Mouse (Mus musculus) hindbrain, embryonic 16.5 days (tissue): ENCODE data around the gene Stk32c. TPM values are rescaled to one million over a fixed set of nuclear protein-coding genes. Genes with fewer than 3 reads are reported as not detected.

ENCODE experiments used
- ATAC-seq: fragments of 200-750 bp; cut with Nextera tagmentation; 2 replicates; pipeline ENCODE4 v1.8.0; 2017; ENCODE audit warnings: moderate TSS enrichment, moderate library complexity
- H3K27ac ChIP-seq: fragments of 300-500 bp; sonication (generic); 2 replicates; pipeline ENCODE4 v1.5.1; 2014; ENCODE audit warnings: low read depth, mild to moderate bottlenecking, control low read depth, low read length, moderate library complexity
- H3K27me3 ChIP-seq: fragments of 300-500 bp; sonication (generic); replicated peaks from 2 replicates; pipeline ENCODE4 v1.6.1; 2014; ENCODE audit warnings: low read length; ENCODE audit not compliant: control insufficient read depth, insufficient read depth
- H3K36me3 ChIP-seq: fragments of 300-500 bp; sonication (generic); 2 replicates; pipeline ENCODE4 v1.6.1; 2014; ENCODE audit warnings: mild to moderate bottlenecking, low read length, moderate library complexity, mixed read lengths; ENCODE audit not compliant: control insufficient read depth, insufficient read depth
- H3K4me1 ChIP-seq: fragments of 300-500 bp; sonication (generic); 2 replicates; pipeline ENCODE4 v1.6.1; 2014; ENCODE audit warnings: low read depth, low read length; ENCODE audit not compliant: control insufficient read depth, insufficient read depth
- H3K4me2 ChIP-seq: fragments of 300-500 bp; sonication (generic); 2 replicates; pipeline ENCODE4 v1.6.1; 2014; ENCODE audit warnings: mild to moderate bottlenecking, low read length, control low read depth, moderate library complexity
- H3K4me3 ChIP-seq: fragments of 300-500 bp; sonication (generic); 2 replicates; pipeline ENCODE4 v1.5.1; 2014; ENCODE audit warnings: mild to moderate bottlenecking, low read length, control low read depth, moderate library complexity
- H3K9ac ChIP-seq: fragments of 300-500 bp; sonication (generic); 2 replicates; pipeline ENCODE4 v1.6.1; 2014; ENCODE audit warnings: low read depth, mild to moderate bottlenecking, control low read depth, low read length, moderate library complexity
- H3K9me3 ChIP-seq: fragments of 300-500 bp; sonication (generic); 2 replicates; pipeline ENCODE4 v1.6.1; 2014; ENCODE audit warnings: mild to moderate bottlenecking, low read length, moderate library complexity; ENCODE audit not compliant: control insufficient read depth
- WGBS: fragments of 180-500 bp; shearing (Covaris S2); extraction: QIAGEN DNeasy Blood & Tissue Kit; methylation state at CpG from one replicate; pipeline ENCODE4 v1.1.7; 2014; 5-methylcytosine and 5-hydroxymethylcytosine counted together
- polyA plus RNA-seq: library from polyadenylated mRNA; unstranded; fragments of >200 nt; fragmentation: Nextera tagmentation; extraction: Ambion mirVana; gene quantifications from 2 replicates; pipeline ENCODE4 v1.2.1, GENCODE M21; 2015

Stk32c gene
- polyA plus RNA-seq, 1 experiment from 2014 or later, result 3.0 TPM

DNA sequence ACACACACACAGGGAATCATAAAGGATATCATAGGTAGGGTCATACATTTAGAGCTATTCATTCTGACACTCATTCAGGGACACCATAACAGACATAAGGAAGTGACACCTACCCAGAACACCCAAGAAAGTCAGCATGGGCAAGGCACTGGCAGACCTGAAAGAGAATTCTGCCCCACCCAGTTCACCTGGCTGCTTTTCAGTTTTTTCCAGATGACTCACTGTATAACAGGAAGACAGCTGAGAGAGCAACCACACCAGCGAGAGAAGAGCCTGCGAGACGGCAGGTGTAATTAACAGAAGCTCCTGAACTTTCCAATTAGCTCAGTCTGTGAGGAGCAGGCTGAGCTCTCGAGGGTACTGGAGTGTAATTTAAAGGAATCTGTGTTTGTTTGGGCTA lies 44.0 kb downstream of the Stk32c start:
- no peaks in the 10 kb centered on the region for H3K4me1 ChIP-seq
- H3K4me2 ChIP-seq, result no peak overlapping the region
- H3K36me3 ChIP-seq, result no peaks in the 10 kb centered on the region
- 75% methylated on average over 4 of the region's 4 CpGs for WGBS
- H3K27ac ChIP-seq, result no peak overlapping the region
- no peaks in the 10 kb centered on the region for H3K27me3 ChIP-seq
- no peak for ATAC-seq
- no peak overlapping the region for H3K4me3 ChIP-seq
- H3K9me3 ChIP-seq, result peaks cover 4% of the 10 kb centered on the region
- H3K9ac ChIP-seq, result no peak overlapping the region

- no peak for ATAC-seq
Measured at GRCm38 (mm10) chr7:139164410-139164809, 48.7 kb downstream of the Stk32c start.

GRCm38 (mm10) chr7:139158956-139159355 lies 54.2 kb downstream of the Stk32c start:
- Histone ChIP-seq H3K4me2 (no peak overlapping the region), H3K27ac (no peak overlapping the region), H3K9ac (no peak overlapping the region), H3K4me3 (no peak overlapping the region), H3K4me1 (peaks cover 17% of the 10 kb centered on the region), H3K27me3 (no peaks in the 10 kb centered on the region), H3K36me3 (no peaks in the 10 kb centered on the region), H3K9me3 (no peaks in the 10 kb centered on the region)
- WGBS, result 29% methylated on average over 5 of the region's 5 CpGs
- ATAC-seq, result peak; percentile 43; the same call in 1 of the 2 replicates

More at GRCm38 (mm10) chr7:139164410-139164809, 48.7 kb downstream of the Stk32c start:
- H3K27ac ChIP-seq, result no peak overlapping the region
- 93% methylated on average over 5 of the region's 5 CpGs for WGBS
- H3K27me3 ChIP-seq, result no peaks in the 10 kb centered on the region
- peaks cover 4% of the 10 kb centered on the region for H3K9me3 ChIP-seq
- H3K4me1 ChIP-seq, result peaks cover 2% of the 10 kb centered on the region
- no peak overlapping the region for H3K4me3 ChIP-seq
- no peak overlapping the region for H3K4me2 ChIP-seq
- H3K36me3 ChIP-seq, result no peaks in the 10 kb centered on the region
- H3K9ac ChIP-seq, result no peak overlapping the region

DNA sequence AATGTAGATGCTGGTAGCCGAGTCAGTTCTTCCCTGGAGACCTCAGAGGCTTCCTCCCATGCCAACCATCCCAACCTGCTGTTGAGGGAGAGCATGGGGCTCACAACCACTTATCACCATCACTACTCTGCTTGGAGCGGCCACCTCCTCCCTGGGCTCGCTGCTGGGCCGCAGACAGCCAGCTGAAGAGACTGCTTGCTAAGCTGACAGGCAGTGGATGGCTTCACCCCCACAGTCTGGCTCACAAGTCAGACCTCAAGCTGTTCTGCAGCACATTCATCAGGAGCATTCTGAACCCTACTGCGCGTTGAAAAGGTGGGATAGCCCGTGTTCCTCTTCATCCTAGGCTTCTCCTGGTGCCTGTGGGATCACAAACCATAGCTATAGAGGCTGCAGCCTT lies 54.6 kb downstream of the Stk32c start:
- no peaks in the 10 kb centered on the region for H3K9me3 ChIP-seq
- ATAC-seq, result 0 out of 2 replicates have a peak, but pooled peaks have one; percentile 22
- H3K4me3 ChIP-seq, result no peak overlapping the region
- no peaks in the 10 kb centered on the region for H3K36me3 ChIP-seq
- no peaks in the 10 kb centered on the region for H3K27me3 ChIP-seq
- H3K9ac ChIP-seq, result no peak overlapping the region
- no peak overlapping the region for H3K27ac ChIP-seq
- WGBS, result 51% methylated on average over 7 of the region's 7 CpGs
- no peak overlapping the region for H3K4me2 ChIP-seq
- H3K4me1 ChIP-seq, result peaks cover 17% of the 10 kb centered on the region

DNA sequence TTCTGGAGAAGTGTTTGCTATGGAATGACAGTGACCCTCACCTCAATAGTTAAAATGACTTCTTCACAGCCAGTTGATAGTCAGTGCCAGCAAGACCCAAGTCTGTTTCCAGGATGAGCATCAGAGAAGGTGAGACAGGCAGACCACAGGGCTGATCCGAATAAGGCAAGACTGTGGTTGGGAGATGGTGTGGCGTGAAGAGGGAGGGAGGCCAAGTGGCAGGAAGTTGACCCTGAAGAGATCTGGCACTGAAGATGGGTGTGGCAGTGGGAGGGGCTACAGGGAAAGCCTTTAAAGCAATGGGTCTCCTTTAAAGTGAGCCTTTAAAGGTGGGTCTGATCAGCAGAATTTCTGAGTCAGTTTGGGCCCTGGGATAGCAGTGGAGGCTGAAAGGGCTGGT lies 55.6 kb downstream of the Stk32c start:
- H3K4me1 ChIP-seq, result peaks cover 17% of the 10 kb centered on the region
- WGBS, result 75% methylated on average over 2 of the region's 2 CpGs
- no peaks in the 10 kb centered on the region for H3K27me3 ChIP-seq
- no peak overlapping the region for H3K4me2 ChIP-seq
- no peaks in the 10 kb centered on the region for H3K36me3 ChIP-seq
- H3K9me3 ChIP-seq, result no peaks in the 10 kb centered on the region
- no peak overlapping the region for H3K27ac ChIP-seq
- no peak overlapping the region for H3K9ac ChIP-seq
- no peak for ATAC-seq
- no peak overlapping the region for H3K4me3 ChIP-seq

GRCm38 (mm10) chr7:139156341-139157058 lies 56.6 kb downstream of the Stk32c start:
- H3K36me3 ChIP-seq, result no peaks in the 10 kb centered on the region
- no peak overlapping the region for H3K4me3 ChIP-seq
- no peak overlapping the region for H3K9ac ChIP-seq
- no peak overlapping the region for H3K4me2 ChIP-seq
- peaks cover 17% of the 10 kb centered on the region for H3K4me1 ChIP-seq
- H3K9me3 ChIP-seq, result no peaks in the 10 kb centered on the region
- WGBS, result 30% methylated on average over 10 of the region's 10 CpGs
- H3K27ac ChIP-seq, result no peak overlapping the region
- no peak for ATAC-seq
- H3K27me3 ChIP-seq, result no peaks in the 10 kb centered on the region

DNA sequence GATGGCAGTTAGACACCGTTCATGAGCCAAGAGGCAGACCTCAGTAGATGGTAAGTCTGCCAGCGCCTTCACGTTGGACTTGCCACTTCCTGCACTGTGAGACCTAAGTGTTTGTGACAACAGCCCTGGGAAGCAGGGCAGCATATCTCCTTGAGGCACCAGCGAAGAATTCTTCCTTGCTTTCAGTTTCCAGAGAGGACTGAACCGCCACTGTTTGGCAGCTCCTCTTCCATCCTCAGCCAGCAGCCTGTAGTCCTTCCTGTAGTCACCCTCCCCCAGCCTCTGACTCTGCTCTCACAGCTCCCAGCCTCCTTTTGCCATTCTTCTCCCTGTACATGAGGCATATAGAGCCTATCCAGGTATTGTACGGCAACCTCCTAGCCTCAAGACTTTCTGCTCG lies 60.2 kb downstream of the Stk32c start:
- no peak overlapping the region for H3K4me3 ChIP-seq
- WGBS, result 76% methylated on average over 7 of the region's 7 CpGs

GRCm38 (mm10) chr7:139151116-139151515 lies 62.0 kb downstream of the Stk32c start:
- Histone ChIP-seq H3K27me3 (no peaks in the 10 kb centered on the region), H3K9me3 (no peaks in the 10 kb centered on the region), H3K36me3 (no peaks in the 10 kb centered on the region), H3K27ac (peak overlapping the region; percentile 5; the same call in 1 of the 2 replicates), H3K4me1 (peaks cover 15% of the 10 kb centered on the region), H3K9ac (no peak overlapping the region), H3K4me2 (peak overlapping the region; percentile 33), H3K4me3 (no peak overlapping the region)
- ATAC-seq, result peak; percentile 90
- WGBS, result 28% methylated on average over 10 of the region's 10 CpGs

More for the DNA sequence above, 60.2 kb downstream of the Stk32c start:
- H3K27me3 ChIP-seq, result no peaks in the 10 kb centered on the region
- no peaks in the 10 kb centered on the region for H3K9me3 ChIP-seq
- peaks cover 14% of the 10 kb centered on the region for H3K4me1 ChIP-seq
- H3K27ac ChIP-seq, result no peak overlapping the region
- no peak overlapping the region for H3K9ac ChIP-seq
- H3K4me2 ChIP-seq, result no peak overlapping the region
- H3K36me3 ChIP-seq, result no peaks in the 10 kb centered on the region
- ATAC-seq, result no peak

DNA sequence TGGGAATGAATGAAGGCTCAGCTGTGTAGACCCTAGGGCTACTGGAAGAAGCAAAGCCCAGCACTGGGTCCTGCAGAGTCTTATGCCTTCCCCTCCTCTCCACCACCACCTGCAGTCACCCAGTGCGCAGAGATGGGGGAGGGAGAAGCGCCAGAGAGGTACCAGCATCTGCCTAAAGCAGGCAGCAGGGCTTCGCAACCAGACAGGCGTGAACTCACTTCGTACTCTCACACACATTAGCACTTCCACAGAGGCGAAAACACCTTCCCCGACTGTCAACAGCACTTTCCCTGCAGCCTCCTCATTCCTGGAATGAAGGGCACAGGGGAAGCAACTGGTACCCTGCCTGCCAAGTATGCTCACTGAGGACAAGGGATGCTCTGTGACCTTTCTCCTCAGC lies 63.7 kb downstream of the Stk32c start:
- WGBS, result 53% methylated on average over 7 of the region's 7 CpGs
- peak; percentile 34; the same call in 1 of the 2 replicates for ATAC-seq

More for the DNA sequence above, 63.7 kb downstream of the Stk32c start:
- H3K4me1 ChIP-seq, result peaks cover 14% of the 10 kb centered on the region
- no peaks in the 10 kb centered on the region for H3K36me3 ChIP-seq
- no peak overlapping the region for H3K4me3 ChIP-seq
- H3K4me2 ChIP-seq, result no peak overlapping the region
- H3K27me3 ChIP-seq, result no peaks in the 10 kb centered on the region
- H3K9ac ChIP-seq, result no peak overlapping the region
- no peaks in the 10 kb centered on the region for H3K9me3 ChIP-seq
- H3K27ac ChIP-seq, result no peak overlapping the region
